Mouse (Mus musculus) liver, embryonic 15.5 days (tissue): Measurements from ENCODE around the gene Tmcc1. TPM values are rescaled to one million over a fixed set of nuclear protein-coding genes. Genes with fewer than 3 reads are reported as not detected.

Experiments used
- ATAC-seq: fragments of 200-750 bp; cut with Nextera tagmentation; 2 replicates; pipeline ENCODE4 v1.8.0; 2017; ENCODE audit warnings: moderate number of reproducible peaks, mild to moderate bottlenecking, moderate library complexity; ENCODE audit not compliant: insufficient read depth
- H3K27ac ChIP-seq: fragments of 300-500 bp; sonication (generic); replicated peaks from 2 replicates; pipeline ENCODE4 v1.5.1; 2015; ENCODE audit warnings: mild to moderate bottlenecking, inconsistent platforms
- H3K27me3 ChIP-seq: fragments of 300-500 bp; sonication (generic); 2 replicates; pipeline ENCODE4 v1.6.1; 2015; ENCODE audit warnings: mild to moderate bottlenecking, inconsistent platforms
- H3K36me3 ChIP-seq: fragments of 300-500 bp; sonication (generic); replicated peaks from 2 replicates; pipeline ENCODE4 v1.6.1; 2015; ENCODE audit warnings: moderate library complexity, mild to moderate bottlenecking, inconsistent platforms
- H3K4me1 ChIP-seq: fragments of 300-500 bp; sonication (generic); replicated peaks from 2 replicates; pipeline ENCODE4 v1.6.1; 2015; ENCODE audit warnings: inconsistent platforms
- H3K4me2 ChIP-seq: fragments of 300-500 bp; sonication (generic); 2 replicates; pipeline ENCODE4 v1.6.1; 2015; ENCODE audit warnings: moderate library complexity, mild to moderate bottlenecking, inconsistent platforms
- H3K4me3 ChIP-seq: fragments of 300-500 bp; sonication (generic); replicated peaks from 2 replicates; pipeline ENCODE4 v1.5.1; 2015; ENCODE audit warnings: mild to moderate bottlenecking, inconsistent platforms
- H3K9ac ChIP-seq: fragments of 300-500 bp; sonication (generic); 2 replicates; pipeline ENCODE4 v1.6.1; 2015; ENCODE audit warnings: moderate library complexity, mild to moderate bottlenecking, inconsistent platforms
- H3K9me3 ChIP-seq: fragments of 300-500 bp; sonication (generic); replicated peaks from 2 replicates; pipeline ENCODE4 v1.6.1; 2016; ENCODE audit warnings: inconsistent platforms
- WGBS: fragments of 180-500 bp; shearing (Covaris S2); methylation state at CpG from one replicate; pipeline ENCODE4 v1.1.7; 2015; ENCODE audit warnings: mixed read lengths; ENCODE audit not compliant: insufficient replicate concordance; 5-methylcytosine and 5-hydroxymethylcytosine counted together
- polyA plus RNA-seq: library from polyadenylated mRNA; unstranded; fragments of >200 nt; fragmentation: Nextera tagmentation; extraction: Ambion mirVana; gene quantifications from 2 replicates; pipeline ENCODE4 v1.2.1, GENCODE M21; 2015

Tmcc1 gene
- polyA plus RNA-seq, 1 experiment from 2014 or later: 3.5 TPM

- Histone ChIP-seq H3K9ac (no peak overlapping the region), H3K4me2 (no peak overlapping the region)
- no peak for ATAC-seq
These were observed 210.4 kb downstream of the Tmcc1 start for GRCm38 (mm10) chr6:115982889-115983288.

GRCm38 (mm10) chr6:115978596-115978995 lies 214.7 kb downstream of the Tmcc1 start:
- WGBS: 64% methylated on average over 8 of the region's 8 CpGs
- no peaks in the 10 kb centered on the region for H3K27me3 ChIP-seq
- no peak overlapping the region for H3K9ac ChIP-seq
- H3K36me3 ChIP-seq: no peaks in the 10 kb centered on the region
- H3K9me3 ChIP-seq: no peaks in the 10 kb centered on the region
- no peak for ATAC-seq
- no peak overlapping the region for H3K27ac ChIP-seq
- no peak overlapping the region for H3K4me2 ChIP-seq
- no peak overlapping the region for H3K4me3 ChIP-seq
- peaks cover 3% of the 10 kb centered on the region for H3K4me1 ChIP-seq

More at GRCm38 (mm10) chr6:115982889-115983288, 210.4 kb downstream of the Tmcc1 start:
- Histone ChIP-seq H3K4me3 (no peak overlapping the region), H3K27me3 (no peaks in the 10 kb centered on the region), H3K27ac (no peak overlapping the region), H3K36me3 (no peaks in the 10 kb centered on the region), H3K4me1 (peaks cover 3% of the 10 kb centered on the region; the same call in 1 of the 2 replicates), H3K9me3 (no peaks in the 10 kb centered on the region)
- WGBS: 57% methylated on average over 7 of the region's 7 CpGs

- Histone ChIP-seq H3K9ac (no peak overlapping the region), H3K27ac (no peak overlapping the region), H3K36me3 (no peaks in the 10 kb centered on the region), H3K27me3 (no peaks in the 10 kb centered on the region), H3K4me1 (peaks cover 6% of the 10 kb centered on the region), H3K9me3 (no peaks in the 10 kb centered on the region), H3K4me3 (no peak overlapping the region), H3K4me2 (no peak overlapping the region)
- ATAC-seq: no peak
- 71% methylated on average over 15 of the region's 15 CpGs for WGBS
These were observed 215.5 kb downstream of the Tmcc1 start for GRCm38 (mm10) chr6:115977810-115978209.

- Histone ChIP-seq H3K4me1 (peaks cover 7% of the 10 kb centered on the region), H3K9ac (no peak overlapping the region), H3K4me2 (no peak overlapping the region), H3K36me3 (no peaks in the 10 kb centered on the region), H3K9me3 (no peaks in the 10 kb centered on the region), H3K27ac (no peak overlapping the region), H3K27me3 (no peaks in the 10 kb centered on the region), H3K4me3 (no peak overlapping the region)
- WGBS: 63% methylated on average over 8 of the region's 8 CpGs
- ATAC-seq: no peak
These were observed 217.7 kb downstream of the Tmcc1 start for GRCm38 (mm10) chr6:115975606-115976005.

GRCm38 (mm10) chr6:115973881-115974662 lies 219.2 kb downstream of the Tmcc1 start:
- WGBS: 70% methylated on average over 16 of the region's 16 CpGs
- Histone ChIP-seq H3K4me2 (no peak overlapping the region), H3K9me3 (no peaks in the 10 kb centered on the region), H3K9ac (no peak overlapping the region), H3K4me3 (no peak overlapping the region), H3K27me3 (no peaks in the 10 kb centered on the region), H3K4me1 (peaks cover 7% of the 10 kb centered on the region), H3K27ac (no peak overlapping the region), H3K36me3 (no peaks in the 10 kb centered on the region)
- ATAC-seq: no peak

GRCm38 (mm10) chr6:115973139-115973875 lies 220.0 kb downstream of the Tmcc1 start:
- H3K9ac ChIP-seq: no peak overlapping the region
- no peak overlapping the region for H3K4me3 ChIP-seq
- no peak overlapping the region for H3K4me2 ChIP-seq
- no peak for ATAC-seq
- H3K27ac ChIP-seq: no peak overlapping the region
- H3K27me3 ChIP-seq: no peaks in the 10 kb centered on the region
- H3K36me3 ChIP-seq: no peaks in the 10 kb centered on the region
- WGBS: 59% methylated on average over 15 of the region's 15 CpGs
- peaks cover 11% of the 10 kb centered on the region for H3K4me1 ChIP-seq
- no peaks in the 10 kb centered on the region for H3K9me3 ChIP-seq

GRCm38 (mm10) chr6:115972083-115972764 lies 221.1 kb downstream of the Tmcc1 start:
- Histone ChIP-seq H3K4me2 (no peak overlapping the region), H3K27me3 (no peaks in the 10 kb centered on the region), H3K4me3 (no peak overlapping the region), H3K9me3 (no peaks in the 10 kb centered on the region), H3K4me1 (peaks cover 16% of the 10 kb centered on the region), H3K9ac (no peak overlapping the region), H3K36me3 (no peaks in the 10 kb centered on the region), H3K27ac (no peak overlapping the region)
- no peak for ATAC-seq
- WGBS: 50% methylated on average over 7 of the region's 7 CpGs

GRCm38 (mm10) chr6:115971273-115972060 lies 221.8 kb downstream of the Tmcc1 start:
- WGBS: 60% methylated on average over 13 of the region's 13 CpGs
- H3K27me3 ChIP-seq: no peaks in the 10 kb centered on the region
- no peak overlapping the region for H3K9ac ChIP-seq
- peaks cover 16% of the 10 kb centered on the region for H3K4me1 ChIP-seq
- no peak overlapping the region for H3K4me2 ChIP-seq
- H3K36me3 ChIP-seq: no peaks in the 10 kb centered on the region
- no peak overlapping the region for H3K27ac ChIP-seq
- no peak for ATAC-seq
- H3K9me3 ChIP-seq: no peaks in the 10 kb centered on the region
- H3K4me3 ChIP-seq: no peak overlapping the region

GRCm38 (mm10) chr6:115969952-115970351 lies 223.3 kb downstream of the Tmcc1 start:
- H3K4me3 ChIP-seq: no peak overlapping the region
- H3K27ac ChIP-seq: no peak overlapping the region
- no peaks in the 10 kb centered on the region for H3K9me3 ChIP-seq
- 38% methylated on average over 6 of the region's 6 CpGs for WGBS
- H3K27me3 ChIP-seq: no peaks in the 10 kb centered on the region
- no peak for ATAC-seq
- no peaks in the 10 kb centered on the region for H3K36me3 ChIP-seq
- peaks cover 16% of the 10 kb centered on the region for H3K4me1 ChIP-seq
- H3K9ac ChIP-seq: no peak overlapping the region
- no peak overlapping the region for H3K4me2 ChIP-seq

- Histone ChIP-seq H3K9me3 (no peaks in the 10 kb centered on the region), H3K4me3 (no peak overlapping the region), H3K27me3 (no peaks in the 10 kb centered on the region), H3K36me3 (no peaks in the 10 kb centered on the region), H3K4me2 (no peak overlapping the region), H3K27ac (no peak overlapping the region), H3K9ac (no peak overlapping the region), H3K4me1 (peaks cover 16% of the 10 kb centered on the region)
- WGBS: 54% methylated on average over 9 of the region's 9 CpGs
- ATAC-seq: no peak
These were observed 224.2 kb downstream of the Tmcc1 start for GRCm38 (mm10) chr6:115969103-115969502.
